Mouse (Mus musculus): ENCODE data around the gene Gprasp2.
A peak's percentile ranks its signal among the peaks of the same experiment; 100 is the strongest.
"Not testable (repeated sequence)": the region's sequence is repeated elsewhere in the genome, so short reads cannot be mapped to it uniquely, and the experiment has no call there.

Gene Gprasp2

GRCm38 (mm10) chrX:135838521-135839360 lies at the start of gene Gprasp2:
Gene Gprasp2 (plus strand): TSS chrX:135839034.
- DNase-seq (ENCODE audit: low spot score) = peak; percentile 25

- no peak for DNase-seq (ENCODE audit: low spot score)
Observed at GRCm38 (mm10) chrX:135791536-135791935, 47.3 kb upstream of the Gprasp2 start.

- no peak for DNase-seq (ENCODE audit: low spot score)
Observed at GRCm38 (mm10) chrX:135792326-135792725, 46.5 kb upstream of the Gprasp2 start.

GRCm38 (mm10) chrX:135795591-135796304 lies 43.1 kb upstream of the Gprasp2 start:
- peak; percentile 36 for DNase-seq (ENCODE audit: low spot score)

- peak; percentile 7 for DNase-seq (ENCODE audit: low spot score)
Observed at GRCm38 (mm10) chrX:135796305-135797211, 42.3 kb upstream of the Gprasp2 start.

- DNase-seq (ENCODE audit: low spot score) = peak; percentile 64
Observed at GRCm38 (mm10) chrX:135797212-135797644, 41.6 kb upstream of the Gprasp2 start, which contains the start of gene Bhlhb9. Gene Bhlhb9 (plus strand): TSS chrX:135797594.

- DNase-seq (ENCODE audit: low spot score) = no peak
Observed at GRCm38 (mm10) chrX:135804149-135804548, 34.7 kb upstream of the Gprasp2 start.

- peak; percentile 44 for DNase-seq (ENCODE audit: low spot score)
Observed at GRCm38 (mm10) chrX:135805780-135806179, 33.1 kb upstream of the Gprasp2 start.

- DNase-seq (ENCODE audit: low spot score) = not testable (repeated sequence)
Observed at GRCm38 (mm10) chrX:135835896-135836295, 2.9 kb upstream of the Gprasp2 start.

- DNase-seq (ENCODE audit: low spot score) = no peak
Observed at GRCm38 (mm10) chrX:135837896-135838295, 938 bp upstream of the Gprasp2 start.

GRCm38 (mm10) chrX:135839397-135840391 lies 860 bp downstream of the Gprasp2 start:
- DNase-seq (ENCODE audit: low spot score) = peak; percentile 58

- DNase-seq (ENCODE audit: low spot score) = not testable (repeated sequence)
Observed at GRCm38 (mm10) chrX:135866806-135867205, 28.0 kb downstream of the Gprasp2 start.

- no peak for DNase-seq (ENCODE audit: low spot score)
Observed at GRCm38 (mm10) chrX:135876679-135877078, 37.8 kb downstream of the Gprasp2 start.

GRCm38 (mm10) chrX:135879626-135880025 lies 40.8 kb downstream of the Gprasp2 start:
- DNase-seq (ENCODE audit: low spot score) = no peak

- peak; percentile 84 for DNase-seq (ENCODE audit: low spot score)
Observed at GRCm38 (mm10) chrX:135885411-135886233, 46.8 kb downstream of the Gprasp2 start.

- peak; percentile 19 for DNase-seq (ENCODE audit: low spot score)
Observed at GRCm38 (mm10) chrX:135886234-135886585, 47.4 kb downstream of the Gprasp2 start.
